Mouse (Mus musculus) kidney, adult 2 months (tissue): ENCODE measurements around the gene Skida1.
A peak's percentile ranks its signal among the peaks of the same experiment; 100 is the strongest.

Experiments
- CTCF ChIP-seq: fragments of 200-500 bp; conservative IDR thresholded peaks from 2 replicates; pipeline ENCODE4 v1.5.1; 2011; ENCODE audit warnings: low read depth, mild to moderate bottlenecking, control low read depth, low read length, moderate library complexity, mixed read lengths; ENCODE audit not compliant: insufficient read depth, insufficient read length
- POLR2A ChIP-seq: fragments of 200-500 bp; IDR thresholded peaks from one replicate; pipeline ENCODE4 v1.6.1; 2011; ENCODE audit warnings: low read depth, low read length, control low read depth

- peak; percentile 75 for TF ChIP-seq CTCF
- TF ChIP-seq POLR2A: no peak
These were observed 21.3 kb downstream of the Skida1 start for GRCm38 (mm10) chr2:18027448-18028139.
